Mouse (Mus musculus): Measurements from ENCODE around the gene 4930402H24Rik.
"Not testable (repeated sequence)": the region's sequence is repeated elsewhere in the genome, so short reads cannot be mapped to it uniquely, and the experiment has no call there.

The 4930402H24Rik gene

DNA sequence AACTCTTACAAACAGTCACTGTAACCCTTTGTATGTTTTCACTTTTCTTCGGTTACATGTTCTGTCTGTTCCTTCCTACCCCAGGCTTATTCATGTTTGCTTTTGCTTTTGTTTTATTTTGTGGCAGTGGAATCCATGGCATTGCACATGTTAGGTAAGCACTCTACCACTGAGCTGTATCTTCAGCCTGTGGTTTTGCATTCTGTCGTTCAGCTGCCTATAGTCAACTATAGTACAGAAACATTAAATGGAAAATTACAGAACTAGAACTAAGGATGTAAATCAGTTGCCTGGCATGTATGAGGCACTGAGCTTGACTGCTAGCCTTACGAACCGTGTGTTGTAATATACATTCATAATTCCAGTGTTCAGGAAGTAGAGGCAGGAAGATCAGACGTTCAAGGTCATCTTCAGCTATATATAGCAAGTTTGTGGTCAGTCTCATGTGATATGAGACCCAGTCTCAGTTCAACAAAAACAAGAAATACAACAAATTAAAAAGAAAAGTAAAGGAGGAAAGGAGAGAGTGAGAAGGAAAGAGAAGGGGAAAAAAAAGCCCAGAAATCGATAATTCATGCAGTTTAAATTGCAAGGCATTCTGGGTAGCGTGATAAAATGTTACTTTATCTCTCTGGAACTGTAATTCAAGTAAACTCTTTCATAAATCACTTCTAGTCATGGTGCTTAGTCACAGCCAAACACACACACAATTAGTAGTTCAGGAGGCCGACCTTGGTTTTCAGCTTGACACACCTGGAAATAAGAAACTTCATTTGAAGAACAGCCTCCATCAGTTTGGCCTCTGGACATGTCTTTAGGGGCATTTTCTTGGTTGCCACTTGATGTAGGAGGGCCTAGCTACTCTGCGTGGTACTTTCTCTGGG, 54.6 kb downstream of the 4930402H24Rik start:
- no peak for DNase-seq (ENCODE audit: low read depth)

DNA sequence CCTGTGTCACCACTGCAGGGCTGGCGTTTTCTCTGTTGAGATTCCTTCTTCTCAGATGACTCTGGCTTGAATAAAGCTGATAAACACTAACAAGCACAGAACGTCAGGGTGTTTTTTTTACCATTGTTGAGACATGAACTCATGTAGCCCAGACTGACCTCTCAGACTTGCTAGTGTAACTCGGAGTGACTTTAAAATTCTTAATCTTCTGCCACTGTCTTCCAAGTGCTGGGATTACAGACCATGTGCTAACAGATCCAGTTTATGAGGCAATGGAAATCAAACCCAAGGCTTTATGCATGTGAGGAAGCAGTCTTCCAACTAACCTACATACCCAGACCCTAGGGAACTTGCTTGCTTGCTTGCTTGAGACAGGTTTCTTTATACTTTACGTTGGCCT, 56.5 kb downstream of the 4930402H24Rik start:
- DNase-seq (ENCODE audit: low read depth), result no peak

DNA sequence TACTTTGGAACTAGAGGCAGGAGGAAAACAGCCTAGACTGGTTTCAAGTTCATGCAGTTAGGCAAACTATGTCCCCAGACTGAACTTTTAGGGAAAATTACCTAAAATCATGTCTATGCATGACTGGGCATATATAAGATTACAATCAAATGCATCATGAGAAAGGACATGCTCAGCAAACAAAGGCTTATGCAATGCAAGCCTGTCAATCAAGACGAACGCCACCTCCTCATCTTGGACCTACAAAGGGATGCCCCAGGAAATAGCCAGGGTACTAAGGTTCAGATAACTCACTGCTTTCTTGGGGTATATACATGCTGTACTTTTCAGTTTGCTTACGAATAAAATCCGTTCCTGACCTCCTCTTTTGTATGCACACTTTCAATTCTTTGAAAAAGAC, 57.9 kb downstream of the 4930402H24Rik start:
- DNase-seq (ENCODE audit: low read depth), result no peak

DNA sequence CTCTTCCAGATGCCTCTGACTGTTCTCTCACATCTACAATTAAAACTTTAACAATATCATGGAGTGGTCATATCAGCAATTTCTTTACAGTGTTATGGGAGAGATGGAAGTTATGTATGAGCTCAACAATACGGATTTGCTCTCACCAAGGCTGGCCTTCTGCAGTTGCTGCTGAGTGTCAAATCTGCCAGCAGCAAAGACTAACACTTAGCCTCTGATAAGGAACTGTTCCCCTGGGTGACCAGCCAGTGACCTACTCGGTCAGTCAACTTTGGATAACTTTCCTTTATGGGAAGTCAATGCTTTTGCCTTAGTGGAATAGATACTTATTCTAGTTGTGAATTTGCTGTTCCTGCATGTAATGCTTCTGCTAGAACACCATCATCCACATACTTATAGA, 62.6 kb downstream of the 4930402H24Rik start:
- DNase-seq (ENCODE audit: low read depth), result no peak

DNA sequence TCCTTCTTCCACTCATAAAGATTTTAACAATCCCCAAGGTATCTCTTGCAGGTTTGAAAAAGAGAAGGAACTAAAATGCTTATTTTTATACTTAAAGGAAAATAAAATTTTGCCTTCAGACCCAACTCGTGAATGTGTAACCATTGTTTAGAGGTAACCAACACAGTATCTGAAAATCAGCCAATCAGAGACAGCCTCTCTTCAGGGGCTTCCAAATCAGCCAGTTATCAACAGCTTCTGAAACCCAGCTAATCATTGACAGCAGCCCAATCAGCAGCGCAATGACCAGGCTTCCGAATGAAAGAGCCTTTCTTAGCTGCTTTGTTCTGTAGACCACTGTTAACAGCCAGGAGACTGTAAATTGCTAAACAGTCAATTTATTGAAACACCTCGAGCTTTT, 65.4 kb downstream of the 4930402H24Rik start:
- no peak for DNase-seq (ENCODE audit: low read depth)

DNA sequence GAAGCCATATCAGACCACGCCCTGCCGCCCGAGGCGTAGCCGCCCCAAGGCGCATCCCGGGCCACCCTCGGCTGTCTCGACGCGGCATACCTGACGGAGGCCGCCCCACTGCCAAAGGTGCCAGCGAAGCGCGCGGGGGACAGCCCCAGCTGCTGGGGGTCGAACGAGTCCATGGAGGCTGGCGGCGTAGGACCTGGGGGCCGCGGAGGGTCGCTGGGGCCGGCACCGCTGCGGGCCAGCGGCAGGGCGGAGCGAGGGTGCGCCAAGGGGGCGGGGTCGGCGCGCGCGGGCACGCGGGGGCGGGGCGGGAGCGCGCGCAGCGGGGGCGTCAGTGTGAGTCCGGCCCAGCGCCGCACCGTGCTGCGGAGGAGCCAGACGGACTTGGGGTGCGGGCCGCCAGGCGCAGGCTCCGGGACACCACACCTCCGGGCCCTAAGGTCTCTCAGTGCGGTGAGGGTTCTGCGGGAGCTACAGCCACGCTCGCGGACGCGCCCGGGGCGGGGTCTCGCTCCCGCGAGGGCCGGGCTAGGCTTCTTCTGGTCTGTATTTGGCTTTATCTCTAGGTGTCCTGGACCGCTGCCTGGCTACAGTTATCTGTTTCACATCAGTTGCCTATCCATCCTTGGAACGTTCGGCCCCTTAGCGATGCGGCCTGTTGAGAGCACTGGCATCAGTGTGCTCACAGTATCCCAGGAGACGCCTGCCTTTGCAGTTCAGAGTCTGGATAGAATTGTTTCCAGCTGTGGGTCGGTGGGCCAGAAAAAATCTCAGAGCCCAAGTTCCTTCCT, 66.1 kb downstream of the 4930402H24Rik start:
- no peak for DNase-seq (ENCODE audit: low read depth)

DNA sequence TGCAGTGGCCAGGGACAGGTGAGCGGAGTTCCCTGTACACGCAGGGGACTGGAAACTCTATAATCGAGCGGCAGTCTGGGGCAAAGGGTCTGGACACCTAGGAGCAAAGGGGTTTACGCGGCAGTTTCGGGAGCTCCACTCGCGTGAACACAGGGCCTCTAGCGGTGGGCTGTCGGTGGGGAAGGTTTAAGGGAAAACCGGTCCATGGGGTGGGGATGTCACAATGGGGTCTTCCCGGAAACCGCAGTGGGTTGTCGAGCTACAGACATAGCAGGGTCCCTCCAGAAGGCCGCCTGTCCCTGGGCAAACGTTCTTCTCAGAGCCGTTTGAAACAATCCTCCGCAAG, 66.7 kb downstream of the 4930402H24Rik start:
- no peak for DNase-seq (ENCODE audit: low read depth)

DNA sequence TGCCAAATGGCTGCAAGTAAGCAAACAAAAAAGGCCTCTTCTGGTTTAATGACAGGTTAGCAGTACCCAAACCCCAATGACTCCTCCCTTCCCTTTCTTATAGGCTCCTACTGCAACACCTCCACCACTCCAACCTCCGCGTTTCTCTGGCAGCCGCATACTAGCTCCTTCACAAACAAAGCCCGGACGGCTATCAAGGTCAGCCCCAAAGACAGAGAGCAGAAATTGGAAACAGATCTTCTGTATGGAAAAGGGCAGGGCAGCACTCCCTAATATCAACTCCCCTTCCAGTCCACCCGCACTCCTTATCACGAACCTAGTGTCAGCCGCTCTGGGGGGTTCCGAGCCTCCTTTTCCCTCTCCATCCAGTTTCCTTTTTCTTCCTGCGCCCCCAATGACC, 67.1 kb downstream of the 4930402H24Rik start:
- no peak for DNase-seq (ENCODE audit: low read depth)

DNA sequence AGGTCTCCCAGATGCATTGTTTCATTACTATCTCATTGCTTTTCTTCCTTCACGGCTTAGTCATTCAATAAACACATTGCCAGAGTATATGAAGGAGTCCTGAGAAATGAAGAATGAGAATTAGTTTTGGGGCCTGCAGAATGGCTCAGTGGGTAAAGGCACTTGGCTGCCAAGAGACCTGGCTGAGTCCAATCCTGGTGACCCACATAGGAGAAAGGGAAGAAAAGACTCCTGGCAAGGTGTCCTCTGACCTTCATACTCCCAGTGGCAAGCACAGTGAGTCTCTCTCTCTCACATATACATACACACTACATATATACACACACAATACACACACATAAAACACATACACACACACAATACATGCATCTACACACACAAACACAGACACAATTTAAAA, 68.1 kb downstream of the 4930402H24Rik start:
- DNase-seq (ENCODE audit: low read depth), result no peak

DNA sequence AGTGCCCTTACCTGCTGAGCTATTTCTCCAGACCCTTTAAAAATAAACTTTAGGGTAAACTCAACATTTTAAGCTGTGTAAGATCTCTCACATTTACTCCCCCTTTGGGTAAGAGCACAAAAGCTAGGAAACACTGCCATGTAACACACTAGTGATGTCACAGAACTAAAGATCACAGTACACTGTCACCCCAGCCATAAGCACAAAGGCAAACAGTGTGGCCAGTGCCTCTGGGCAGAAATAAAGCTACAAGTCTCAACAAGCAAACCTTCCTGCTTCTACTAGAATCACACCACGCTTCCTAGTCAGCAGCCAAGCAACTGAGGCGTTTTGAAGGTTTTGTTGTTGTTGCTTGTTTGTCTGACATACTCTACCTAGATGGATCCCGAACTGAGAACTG, 72.5 kb downstream of the 4930402H24Rik start:
- DNase-seq (ENCODE audit: low read depth), result no peak

DNA sequence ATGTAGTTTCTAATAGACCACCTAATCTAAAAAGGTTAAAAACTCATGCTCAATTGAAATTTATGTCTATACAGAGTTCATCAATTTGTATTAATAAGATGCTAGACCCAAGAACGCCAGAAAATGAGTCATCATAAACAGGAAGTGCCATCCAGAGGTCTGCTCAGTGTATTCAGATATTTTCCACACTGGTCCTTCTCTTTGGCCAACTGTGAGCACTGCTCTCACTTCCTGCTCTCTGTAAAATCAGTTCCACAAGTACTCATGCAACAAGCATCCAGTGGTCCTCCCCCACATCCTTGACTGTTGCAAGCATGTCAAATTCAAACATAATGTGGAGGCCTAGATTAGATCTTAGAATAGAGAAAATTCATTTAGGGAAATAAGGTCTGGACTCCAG, 73.6 kb downstream of the 4930402H24Rik start:
- no peak for DNase-seq (ENCODE audit: low read depth)

DNA sequence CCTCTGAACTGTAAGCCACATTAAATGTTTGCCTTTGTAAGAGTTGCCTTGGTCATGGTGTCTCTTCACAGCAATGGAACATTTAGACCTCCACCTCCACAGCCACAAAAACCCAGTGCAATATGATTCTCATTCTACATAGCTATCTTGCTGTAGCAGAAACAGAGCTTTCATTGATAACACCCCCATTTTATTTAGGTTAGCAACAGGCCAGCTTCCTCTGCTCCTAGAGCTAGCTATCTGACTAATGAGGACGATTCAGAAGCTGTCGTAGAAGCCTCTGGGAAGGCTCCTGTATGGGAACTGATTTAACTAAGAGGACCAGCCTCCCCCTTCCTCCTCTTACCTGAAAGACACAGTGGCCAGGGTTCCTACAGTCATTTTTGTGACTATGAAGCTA, 74.2 kb downstream of the 4930402H24Rik start:
- no peak for DNase-seq (ENCODE audit: low read depth)

DNA sequence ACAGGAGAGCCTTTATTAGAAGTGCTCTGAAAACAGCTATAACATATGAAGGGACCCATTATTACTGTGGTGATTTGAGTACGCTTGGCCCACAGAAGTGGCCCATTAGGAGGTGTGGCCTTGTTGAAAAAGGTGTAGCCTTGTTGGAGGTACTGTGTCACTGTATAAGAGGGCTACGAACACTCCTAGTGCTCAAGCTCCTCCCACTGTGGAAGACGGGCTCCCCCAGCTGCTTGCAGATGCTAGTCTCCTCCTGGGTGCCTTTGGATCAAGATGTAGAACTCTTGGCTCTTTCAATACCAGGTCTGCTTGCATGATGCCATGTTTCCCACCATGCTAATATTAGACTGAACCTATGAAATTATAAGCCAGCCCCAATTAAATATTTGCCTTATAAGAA, 76.0 kb downstream of the 4930402H24Rik start:
- DNase-seq (ENCODE audit: low read depth), result no peak

DNA sequence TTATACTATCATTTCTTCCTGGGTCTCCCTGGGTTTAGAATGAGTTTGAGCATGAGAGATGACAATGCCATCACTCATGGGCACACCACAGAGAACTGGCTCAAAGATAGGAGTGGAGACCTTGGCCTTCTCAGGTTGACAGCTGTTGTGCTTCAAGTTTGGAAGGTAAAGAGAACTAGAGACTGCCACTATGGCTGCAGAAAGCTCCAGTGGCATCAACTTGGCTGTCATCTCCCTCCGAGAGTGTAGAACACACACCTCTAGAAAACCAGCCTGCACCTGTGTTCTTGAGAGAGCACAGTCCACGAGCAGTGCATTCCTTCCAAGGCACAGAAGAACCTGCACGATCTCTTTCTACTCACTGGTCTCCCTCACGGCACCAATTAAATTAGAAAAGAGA, 76.7 kb downstream of the 4930402H24Rik start:
- DNase-seq (ENCODE audit: low read depth), result no peak

DNA sequence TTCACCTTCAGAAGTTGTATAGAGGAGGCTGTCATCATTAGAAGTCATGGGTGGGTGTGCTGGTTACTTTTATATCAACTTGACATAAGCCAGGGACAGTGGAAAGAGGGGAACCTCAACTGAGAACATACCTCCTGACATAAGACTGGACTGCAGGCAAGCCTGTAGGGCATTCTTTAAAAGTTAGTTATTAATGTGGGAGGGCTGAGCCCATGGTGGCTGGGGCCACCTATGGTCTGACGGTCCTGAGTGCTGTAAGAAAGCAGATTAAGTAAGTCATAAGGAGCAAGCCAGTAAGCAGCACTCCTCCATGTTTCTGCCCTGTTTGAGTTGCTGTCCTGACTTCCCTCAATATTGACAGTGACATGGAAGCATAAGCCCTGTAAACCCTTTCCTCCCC, 77.5 kb downstream of the 4930402H24Rik start:
- DNase-seq (ENCODE audit: low read depth), result no peak

DNA sequence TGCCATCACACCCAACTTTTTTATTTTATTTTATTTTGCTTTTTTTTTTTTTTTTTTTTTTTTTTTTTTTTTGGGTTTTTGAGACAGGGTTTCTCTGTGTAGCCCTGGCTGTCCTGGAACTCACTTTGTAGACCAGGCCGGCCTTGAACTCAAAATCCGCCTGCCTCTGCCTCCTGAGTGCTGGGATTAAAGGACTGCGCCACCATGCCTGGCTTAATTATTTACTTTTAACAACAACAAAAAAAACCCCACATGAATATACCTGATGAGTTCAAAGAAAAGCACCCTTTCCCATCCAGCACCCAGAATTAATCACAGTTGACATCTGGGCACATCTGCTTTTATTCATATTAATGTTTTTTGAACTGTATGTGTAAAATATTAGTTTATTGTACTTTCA, 78.1 kb downstream of the 4930402H24Rik start:
- not testable (repeated sequence) for DNase-seq (ENCODE audit: low read depth)

DNA sequence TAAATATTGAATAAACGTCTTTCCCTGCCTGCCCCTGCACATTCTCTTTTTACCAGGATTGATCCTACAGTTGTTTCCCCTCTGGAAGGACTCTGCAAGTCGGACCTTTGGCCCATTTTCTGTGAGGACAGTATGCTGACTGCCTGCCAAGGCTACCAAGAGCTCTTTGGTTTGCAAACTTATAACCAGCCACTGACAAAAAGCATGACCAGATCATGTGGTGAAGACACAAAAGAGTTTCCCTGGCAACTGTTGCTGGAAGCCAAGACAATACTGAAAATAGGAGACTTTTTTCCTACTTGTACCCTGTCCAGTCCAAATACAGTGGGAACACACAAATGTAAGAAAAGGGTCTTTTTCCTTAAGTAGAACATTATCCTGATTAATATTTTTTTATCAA, 78.8 kb downstream of the 4930402H24Rik start:
- DNase-seq (ENCODE audit: low read depth), result no peak

DNA sequence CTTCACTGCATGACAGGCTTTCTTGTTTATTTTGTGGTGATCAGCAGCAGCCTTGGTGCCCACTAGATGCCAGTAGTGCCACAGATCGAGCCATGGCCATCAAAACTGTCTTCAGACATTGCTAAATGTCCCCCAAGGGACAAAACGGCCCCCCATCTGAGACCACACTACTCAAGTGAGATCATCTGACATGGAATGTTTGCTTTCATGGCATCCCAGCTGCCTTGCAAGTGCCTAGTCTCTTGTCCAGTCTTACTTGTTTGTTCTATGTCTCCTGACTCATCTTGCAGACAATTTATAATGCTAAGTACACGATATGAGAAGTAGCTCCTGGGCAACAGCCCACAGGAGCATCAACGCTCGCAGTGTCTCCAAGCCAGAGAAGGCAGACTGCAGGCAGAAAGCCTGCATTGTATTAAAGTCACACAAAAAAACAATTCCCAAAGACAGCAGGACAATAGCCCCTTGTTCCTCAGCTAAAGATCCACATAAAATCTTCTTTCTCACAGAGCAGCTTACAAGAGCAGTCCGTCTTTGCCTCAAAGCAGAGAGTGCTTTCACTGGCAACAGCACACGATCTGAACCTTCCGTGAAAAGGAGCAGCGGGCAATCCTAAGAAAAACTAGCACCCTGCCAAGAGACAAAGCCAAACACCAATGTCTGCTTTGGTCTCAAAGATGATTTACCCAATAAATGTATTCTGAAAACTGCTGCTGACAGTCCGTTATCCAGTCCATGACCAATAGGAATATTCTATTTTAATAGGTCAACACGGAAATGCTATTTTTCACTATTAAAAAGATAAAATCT, 87.2 kb downstream of the 4930402H24Rik start:
- DNase-seq (ENCODE audit: low read depth), result peak; percentile 62

DNA sequence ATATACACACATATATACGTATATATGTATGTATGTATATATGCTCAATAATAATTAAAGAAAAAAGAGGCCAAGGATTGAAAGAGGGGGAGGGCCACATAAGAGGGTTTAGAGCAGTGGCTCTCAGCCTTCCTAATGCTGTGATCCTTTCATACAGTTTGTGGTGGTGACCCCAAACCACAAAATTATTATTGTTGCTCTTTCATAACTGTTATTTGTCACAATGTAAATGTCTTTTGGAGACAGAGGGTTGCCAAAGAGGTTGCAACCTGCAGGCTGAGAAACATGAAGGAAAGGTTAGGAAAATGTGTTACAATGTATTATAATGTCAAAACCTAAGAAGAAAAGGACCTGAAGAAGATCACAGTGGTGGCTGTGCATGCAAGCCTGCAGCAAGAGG, 88.3 kb downstream of the 4930402H24Rik start:
- DNase-seq (ENCODE audit: low read depth), result no peak

DNA sequence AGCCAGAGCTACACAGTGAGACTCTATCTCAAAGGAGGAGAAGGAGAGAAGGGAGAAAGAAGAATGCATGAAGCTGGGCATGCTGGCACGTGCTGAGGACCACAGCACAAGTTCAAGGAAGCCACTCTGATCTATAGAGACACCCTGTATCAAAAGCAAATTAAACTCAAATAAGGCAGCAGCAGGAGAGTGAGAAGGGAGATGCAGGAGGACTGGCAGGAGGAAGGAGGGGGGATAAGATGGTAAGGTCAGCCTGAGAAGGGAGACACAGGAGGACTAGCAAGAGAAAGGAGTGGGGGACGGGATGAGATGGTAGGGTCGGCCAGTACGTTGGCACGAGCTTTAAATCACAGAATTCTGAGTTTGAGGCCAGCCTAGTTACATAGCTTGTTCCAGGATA, 90.0 kb downstream of the 4930402H24Rik start:
- no peak for DNase-seq (ENCODE audit: low read depth)

DNA sequence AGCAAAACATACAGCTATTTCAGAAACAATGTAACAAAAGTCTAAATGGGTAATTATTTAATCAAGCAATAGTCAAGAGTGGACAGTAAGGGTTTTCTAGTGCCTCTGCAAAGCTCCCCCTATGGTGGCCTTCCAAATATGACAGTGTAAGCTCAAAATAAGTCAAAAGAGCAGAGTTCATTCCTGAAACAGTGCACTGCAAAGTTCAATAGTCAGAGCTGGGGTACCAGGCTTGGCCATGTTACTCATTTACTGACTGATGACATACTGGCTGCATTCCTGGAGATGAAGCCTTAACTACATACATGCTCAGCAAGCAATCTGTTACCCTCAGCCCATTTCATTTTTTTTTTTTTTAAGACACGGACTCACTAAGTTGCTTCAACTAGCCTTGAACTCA, 91.7 kb downstream of the 4930402H24Rik start:
- no peak for DNase-seq (ENCODE audit: low read depth)

DNA sequence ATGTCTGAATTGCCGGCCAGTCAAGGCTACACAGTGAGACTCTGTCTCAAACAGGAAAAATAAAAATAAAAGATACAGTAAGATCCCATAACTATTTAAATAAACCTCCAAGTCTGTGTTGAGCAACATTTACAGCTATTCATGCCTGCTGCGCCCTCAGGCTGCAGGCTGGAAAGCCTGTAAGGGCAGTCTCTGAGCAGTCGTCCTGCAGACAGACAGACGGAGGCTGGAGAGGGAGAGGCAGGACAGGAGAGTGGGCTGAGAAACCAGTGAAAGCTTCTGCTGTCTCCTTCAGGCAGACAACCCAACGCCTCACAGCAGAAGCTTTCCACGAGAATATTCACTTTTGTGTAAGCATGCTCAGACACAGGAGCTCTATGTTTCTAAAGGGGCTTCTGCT, 92.5 kb downstream of the 4930402H24Rik start:
- DNase-seq (ENCODE audit: low read depth), result no peak

DNA sequence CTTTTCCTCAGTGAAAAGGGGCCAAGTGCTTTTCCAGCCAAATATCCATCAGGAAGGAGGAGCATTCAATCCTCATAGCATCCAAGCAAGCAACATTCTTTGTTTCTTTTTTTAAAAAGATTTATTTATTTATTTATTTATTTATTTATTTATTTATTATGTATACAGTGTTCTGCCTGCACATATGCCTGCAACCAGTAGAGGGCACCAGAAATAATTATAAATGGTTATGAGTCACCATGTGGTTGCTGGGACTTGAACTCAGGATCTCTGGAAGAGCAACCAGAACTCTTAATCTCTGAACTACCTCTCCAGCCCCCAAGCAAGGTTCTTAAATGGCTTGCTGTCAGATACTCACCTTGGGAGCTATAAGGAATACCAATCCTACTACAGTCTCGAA, 93.7 kb downstream of the 4930402H24Rik start:
- no peak for DNase-seq (ENCODE audit: low read depth)
